Mouse (Mus musculus) adrenal gland, adult 8-10 months (tissue): Measurements from ENCODE around the gene Myh7b. TPM values are rescaled to one million over a fixed set of nuclear protein-coding genes. Genes with fewer than 3 reads are reported as not detected.
A peak's percentile ranks its signal among the peaks of the same experiment; 100 is the strongest.

ENCODE experiments used
- DNase-seq: peaks from one replicate; pipeline ENCODE4 v3.0.0; 2022
- total RNA-seq, 4 experiments: library from RNA; stranded (reverse); gene quantifications; 2 replicates each; pipeline ENCODE4 v1.2.4; 2022

The Myh7b gene
- under 1 TPM; 0.15 to 0.46 (median 0.22) TPM for total RNA-seq

GRCm38 (mm10) chr2:155610978-155611377, at the start of gene Myh7b:
Gene Myh7b (plus strand): TSS chr2:155611212.
- DNase-seq: no peak

GRCm38 (mm10) chr2:155562209-155562608, 48.8 kb upstream of the Myh7b start:
- DNase-seq: no peak

GRCm38 (mm10) chr2:155562934-155563333, 48.1 kb upstream of the Myh7b start:
- DNase-seq: no peak

- no peak for DNase-seq
Measured at GRCm38 (mm10) chr2:155567751-155568150, 43.3 kb upstream of the Myh7b start.

GRCm38 (mm10) chr2:155569223-155569807, 41.7 kb upstream of the Myh7b start:
- no peak for DNase-seq

GRCm38 (mm10) chr2:155573001-155573400, 38.0 kb upstream of the Myh7b start:
- DNase-seq: no peak

GRCm38 (mm10) chr2:155573996-155574395, 37.0 kb upstream of the Myh7b start:
- DNase-seq: no peak

- no peak for DNase-seq
Measured at GRCm38 (mm10) chr2:155574700-155575099, 36.3 kb upstream of the Myh7b start.

GRCm38 (mm10) chr2:155576656-155577055, 34.4 kb upstream of the Myh7b start:
- no peak for DNase-seq

- no peak for DNase-seq
Measured at GRCm38 (mm10) chr2:155580331-155580730, 30.7 kb upstream of the Myh7b start.

GRCm38 (mm10) chr2:155582384-155582995, 28.5 kb upstream of the Myh7b start:
- no peak for DNase-seq

- DNase-seq: no peak
Measured at GRCm38 (mm10) chr2:155582996-155583395, 28.0 kb upstream of the Myh7b start.

- peak; percentile 26 for DNase-seq
Measured at GRCm38 (mm10) chr2:155583927-155584530, 27.0 kb upstream of the Myh7b start.

- no peak for DNase-seq
Measured at GRCm38 (mm10) chr2:155585082-155585481, 25.9 kb upstream of the Myh7b start.

- peak; percentile 37 for DNase-seq
Measured at GRCm38 (mm10) chr2:155585486-155585885, 25.5 kb upstream of the Myh7b start.

GRCm38 (mm10) chr2:155588136-155588535, 22.9 kb upstream of the Myh7b start:
- DNase-seq: no peak

- no peak for DNase-seq
Measured at GRCm38 (mm10) chr2:155589521-155589920, 21.5 kb upstream of the Myh7b start.

- no peak for DNase-seq
Measured at GRCm38 (mm10) chr2:155590876-155591275, 20.1 kb upstream of the Myh7b start.

- DNase-seq: no peak
Measured at GRCm38 (mm10) chr2:155591676-155592075, 19.3 kb upstream of the Myh7b start.

- peak; percentile 98 for DNase-seq
Measured at GRCm38 (mm10) chr2:155592137-155592853, 18.7 kb upstream of the Myh7b start, which contains the start of gene Gss. Gene Gss (minus strand): TSS chr2:155592810.

GRCm38 (mm10) chr2:155592854-155593283, 18.1 kb upstream of the Myh7b start:
- DNase-seq: no peak

GRCm38 (mm10) chr2:155595516-155595915, 15.5 kb upstream of the Myh7b start:
- no peak for DNase-seq

GRCm38 (mm10) chr2:155603707-155604106, 7.3 kb upstream of the Myh7b start:
- no peak for DNase-seq
